Mouse (Mus musculus): ENCODE measurements around the gene Ripor3.

DNA sequence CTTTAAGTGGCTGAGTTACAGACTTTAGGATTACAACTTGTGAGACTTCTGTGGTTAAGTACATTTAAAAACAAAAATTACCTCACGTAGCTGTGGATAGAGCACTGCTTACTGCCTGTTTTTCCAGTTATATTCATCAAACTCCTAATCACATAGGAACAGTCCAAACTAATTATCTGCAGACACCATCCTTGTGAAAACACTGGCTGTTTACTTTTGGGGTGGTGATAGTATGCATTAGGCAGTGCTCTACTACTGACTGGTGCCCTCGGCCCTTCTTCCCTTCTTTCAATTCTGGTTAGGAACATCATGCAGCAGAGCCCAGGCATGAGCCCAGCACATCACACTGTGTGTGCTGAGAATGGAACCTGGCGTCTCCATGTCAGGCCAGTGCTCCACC, 63.2 kb downstream of the Ripor3 start:
- TF ChIP-seq CTCF (IDR thresholded peaks at IDR 0.05), result no peak
- no peak for TF ChIP-seq EP300 (IDR thresholded peaks at IDR 0.05)

Measured in lung, postnatal 0 days (tissue).